Mouse (Mus musculus) heart, postnatal 4 days (tissue): ENCODE data around the gene Slc22a17. TPM values are rescaled to one million over a fixed set of nuclear protein-coding genes. Genes with fewer than 3 reads are reported as not detected.

Experiments used
- DNase-seq: peaks from one replicate; pipeline ENCODE4 v3.0.0; 2021
- total RNA-seq, 2 experiments: library from RNA; stranded (reverse); gene quantifications; 2 replicates each; pipeline ENCODE4 v1.2.3; 2021

Slc22a17 gene
- total RNA-seq, 2 experiments from 2014 or later, result 24.8 to 25.2 TPM

DNA sequence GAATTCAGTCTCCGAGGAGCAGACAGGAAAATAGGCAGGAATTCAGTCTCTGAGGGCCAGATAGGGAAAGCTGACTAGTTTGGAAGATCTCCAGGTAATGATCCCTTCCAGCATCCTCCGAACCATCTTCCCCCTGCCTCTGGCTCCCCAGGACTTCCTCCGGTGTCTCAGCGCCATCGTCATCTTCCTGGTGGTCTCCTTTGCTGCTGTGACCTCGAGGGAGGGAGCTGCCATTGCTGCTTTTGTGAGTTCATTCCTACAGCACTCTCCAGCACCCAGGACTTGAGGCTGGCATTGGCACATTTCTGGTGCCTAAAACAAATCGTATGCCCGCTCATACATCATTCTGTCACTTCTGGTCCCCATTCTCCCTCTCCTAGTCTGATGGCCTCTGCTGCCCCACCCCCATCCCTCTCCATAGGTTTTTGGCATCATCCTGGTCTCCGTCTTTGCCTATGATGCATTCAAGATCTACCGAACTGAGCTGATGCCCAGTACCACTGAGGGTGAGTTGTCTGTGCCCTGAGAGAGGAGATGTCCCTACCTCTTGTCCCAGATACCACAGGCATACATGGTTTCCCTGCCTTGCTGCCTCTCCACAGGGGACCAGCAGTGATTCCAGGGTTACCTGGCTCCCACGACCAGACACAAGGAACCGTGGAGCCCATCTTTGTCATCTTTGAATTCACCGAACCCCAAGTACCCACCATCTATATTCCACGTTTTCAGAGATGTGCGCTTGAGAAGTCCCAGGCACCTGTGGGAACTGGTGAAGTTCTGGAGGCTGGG lies 25.7 kb upstream of the Slc22a17 start:
- peak; percentile 74 for DNase-seq

DNA sequence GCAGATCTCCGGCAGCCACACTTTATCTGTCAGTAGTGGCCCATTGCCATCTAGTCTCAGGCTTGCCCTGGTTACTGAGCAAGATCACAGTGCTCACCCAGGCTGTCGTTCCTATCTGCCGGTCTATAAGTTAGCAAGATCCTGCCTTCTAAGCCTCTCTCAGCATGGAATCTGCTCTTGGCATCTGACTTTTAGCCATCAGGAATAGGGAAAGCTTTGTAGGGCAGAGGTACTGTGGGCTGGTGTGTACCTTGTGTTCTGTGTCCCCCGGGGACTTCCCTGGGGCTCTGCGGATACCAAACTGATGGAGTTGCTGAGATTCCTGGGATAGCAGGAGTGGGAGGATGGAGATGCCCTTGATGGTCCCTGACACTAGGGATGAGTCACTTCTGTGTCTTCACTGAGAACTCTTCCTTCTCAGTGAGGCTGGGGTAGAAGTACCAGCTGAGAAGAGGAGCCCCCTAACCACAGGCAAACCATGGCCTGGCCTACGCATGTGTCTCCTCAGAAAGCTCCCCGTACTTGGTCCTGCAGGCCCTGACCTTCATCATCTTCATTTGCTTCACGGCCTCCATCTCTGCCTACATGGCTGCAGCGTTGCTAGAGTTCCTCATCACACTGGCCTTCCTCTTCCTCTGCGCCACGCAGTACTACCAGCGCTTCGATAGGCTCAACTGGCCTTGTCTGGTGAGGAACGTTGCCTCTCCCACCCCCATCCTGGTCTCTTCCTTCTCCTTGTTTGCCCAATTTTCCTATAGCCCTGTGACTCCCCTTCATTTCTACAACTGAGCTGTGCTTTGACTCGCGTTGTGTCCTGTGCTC lies 24.6 kb upstream of the Slc22a17 start:
- peak; percentile 62 for DNase-seq

DNA sequence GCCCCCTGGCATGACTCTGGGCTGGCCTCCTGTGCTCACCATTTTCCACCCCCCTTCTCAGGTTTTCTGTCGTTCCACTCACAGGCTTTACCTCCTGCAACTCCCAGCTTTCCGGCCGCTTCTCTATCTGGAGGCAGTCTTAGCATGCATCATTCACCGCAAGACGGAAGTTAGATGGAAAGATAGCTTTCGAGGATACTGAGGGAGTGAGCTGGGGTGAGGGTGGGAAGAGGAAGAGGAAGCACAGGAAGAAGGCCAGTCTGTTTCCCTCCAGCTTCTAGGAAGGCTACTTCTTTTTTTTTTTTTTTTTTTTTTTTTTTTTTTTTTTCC lies 23.9 kb upstream of the Slc22a17 start:
- DNase-seq, result no peak

DNA sequence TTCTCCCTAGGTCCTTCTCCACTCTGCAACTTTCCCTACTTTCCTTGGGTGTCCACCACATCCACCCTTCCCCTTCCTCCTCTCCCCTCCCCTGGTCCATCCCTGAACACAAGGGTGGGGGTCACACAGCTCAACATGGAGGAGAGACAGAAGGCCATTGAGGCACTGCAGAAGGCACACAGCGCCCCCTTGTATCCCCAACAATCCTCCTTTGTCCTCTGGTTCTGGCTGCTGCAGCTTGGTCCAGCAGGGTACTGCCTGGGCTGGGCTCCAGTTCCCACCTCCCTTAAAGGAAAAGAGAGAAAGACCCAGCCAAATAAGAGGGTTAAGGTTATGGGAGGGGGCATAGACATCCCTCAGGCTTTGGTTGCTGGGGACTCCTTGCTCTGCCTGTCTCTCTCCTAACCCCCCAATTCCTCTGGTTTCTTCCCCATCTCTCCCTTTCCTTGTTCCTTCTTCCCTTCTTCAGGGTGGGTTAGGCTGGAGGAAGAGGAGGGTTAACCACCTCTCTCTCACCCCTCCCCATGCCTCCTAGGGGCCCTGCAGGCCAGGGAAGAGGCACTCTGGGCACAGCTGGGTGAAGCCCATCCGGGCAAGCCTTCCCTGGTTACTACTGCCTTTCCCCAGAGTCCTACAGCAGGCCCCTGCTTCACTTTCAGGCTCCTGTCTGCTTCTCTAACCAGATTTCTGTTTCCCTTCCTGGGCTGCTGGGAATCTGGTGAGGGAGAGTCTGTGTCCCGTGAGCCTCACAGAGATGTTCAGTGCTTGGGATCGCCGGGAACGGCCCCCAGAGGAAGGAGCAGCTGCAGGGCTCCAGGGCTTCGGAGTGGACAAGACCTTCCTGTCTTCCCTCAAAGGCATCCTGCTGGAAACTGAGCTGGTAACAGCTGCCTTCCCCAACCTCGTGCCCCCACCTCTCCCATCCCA lies 23.2 kb upstream of the Slc22a17 start, which contains the start of gene Cmtm5:
Gene Cmtm5 (plus strand): TSS at position 358 of the 927 bp plus-strand sequence.
- DNase-seq, result peak; percentile 52

DNA sequence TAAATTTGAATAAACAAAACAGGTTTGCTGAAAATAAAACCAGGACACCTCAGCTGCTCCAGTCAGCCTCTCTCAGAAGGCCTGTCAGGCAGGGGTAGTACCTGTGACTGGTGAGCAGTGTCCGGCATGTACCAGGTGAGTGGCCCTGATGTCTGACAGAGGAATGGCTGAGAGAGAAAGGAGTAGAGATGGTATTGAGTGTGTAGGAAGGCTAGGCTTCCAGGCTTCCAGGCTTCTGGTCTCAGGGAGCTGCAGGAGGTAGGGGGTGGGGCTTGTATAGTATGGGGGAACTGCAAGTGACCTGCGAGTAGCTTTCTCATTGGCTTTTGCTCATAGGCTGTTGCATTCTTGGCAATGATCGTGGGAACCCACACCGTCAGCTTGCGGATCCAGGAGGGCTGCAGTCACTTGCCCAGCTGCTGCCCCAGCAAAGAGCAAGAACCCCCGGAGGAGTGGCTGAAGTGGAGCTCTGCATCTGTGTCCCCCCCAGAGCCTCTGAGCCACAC lies 19.8 kb upstream of the Slc22a17 start, which contains the start of gene Il25:
Gene Il25 (plus strand): TSS at position 51 of the 506 bp plus-strand sequence.
- DNase-seq, result no peak

DNA sequence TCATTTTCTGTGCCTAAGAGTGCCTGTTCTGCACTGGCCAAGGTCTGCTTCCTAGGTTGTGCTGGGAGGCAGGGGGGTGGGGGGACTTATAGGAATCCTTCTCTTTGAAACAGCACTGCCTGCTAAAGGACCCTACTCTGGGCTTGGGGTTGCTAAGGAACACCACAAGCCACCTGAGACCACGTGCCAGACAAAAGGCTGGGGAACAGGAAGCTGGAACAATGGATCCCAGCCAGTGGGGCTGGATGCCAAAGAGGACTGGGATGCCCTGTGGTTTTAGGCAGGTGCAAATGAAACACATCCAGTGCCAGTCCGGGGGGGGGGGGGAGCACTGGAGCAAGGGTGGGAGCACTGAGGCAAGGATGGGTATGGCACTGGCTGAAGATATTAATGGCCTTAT lies 17.5 kb upstream of the Slc22a17 start:
- peak; percentile 59 for DNase-seq

DNA sequence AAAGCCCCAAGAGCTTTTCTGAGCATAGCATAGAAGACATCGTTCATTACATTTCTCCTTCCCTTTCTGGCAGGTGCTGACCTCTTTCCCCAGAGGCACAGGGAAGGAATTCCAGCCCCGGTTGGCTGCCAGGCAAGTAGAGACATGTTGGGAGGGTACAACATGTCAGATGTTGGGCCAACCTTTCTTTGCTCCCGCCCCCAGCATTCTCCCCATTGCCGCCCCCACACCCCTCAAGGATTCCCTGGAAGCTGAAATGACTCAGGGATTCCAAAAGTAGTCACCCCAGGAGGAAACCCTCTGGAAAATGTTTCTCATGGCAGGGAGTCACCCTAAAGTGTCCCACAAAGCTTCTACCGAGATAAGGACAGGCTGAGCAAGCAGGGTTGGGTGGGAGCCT lies 16.9 kb upstream of the Slc22a17 start:
- no peak for DNase-seq

DNA sequence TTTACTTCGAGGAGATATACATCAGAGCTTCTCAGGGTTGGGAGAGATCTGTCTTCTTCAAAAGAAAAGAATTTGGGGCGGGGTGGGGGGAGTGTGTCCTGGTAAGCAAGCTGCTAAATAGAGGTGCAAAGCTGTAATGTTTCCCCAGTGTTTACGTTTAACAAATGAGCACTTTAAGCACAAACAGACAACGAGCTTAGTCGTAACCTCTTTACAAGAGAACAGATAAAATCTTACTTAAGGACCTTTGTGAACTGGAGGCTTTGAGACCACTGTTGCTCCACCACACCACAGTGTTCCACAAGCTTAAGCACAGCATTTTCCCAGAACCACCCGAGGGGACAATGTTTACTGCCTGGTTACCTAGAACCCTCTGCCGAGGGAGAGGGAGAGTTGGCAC lies 14.4 kb upstream of the Slc22a17 start:
- no peak for DNase-seq

DNA sequence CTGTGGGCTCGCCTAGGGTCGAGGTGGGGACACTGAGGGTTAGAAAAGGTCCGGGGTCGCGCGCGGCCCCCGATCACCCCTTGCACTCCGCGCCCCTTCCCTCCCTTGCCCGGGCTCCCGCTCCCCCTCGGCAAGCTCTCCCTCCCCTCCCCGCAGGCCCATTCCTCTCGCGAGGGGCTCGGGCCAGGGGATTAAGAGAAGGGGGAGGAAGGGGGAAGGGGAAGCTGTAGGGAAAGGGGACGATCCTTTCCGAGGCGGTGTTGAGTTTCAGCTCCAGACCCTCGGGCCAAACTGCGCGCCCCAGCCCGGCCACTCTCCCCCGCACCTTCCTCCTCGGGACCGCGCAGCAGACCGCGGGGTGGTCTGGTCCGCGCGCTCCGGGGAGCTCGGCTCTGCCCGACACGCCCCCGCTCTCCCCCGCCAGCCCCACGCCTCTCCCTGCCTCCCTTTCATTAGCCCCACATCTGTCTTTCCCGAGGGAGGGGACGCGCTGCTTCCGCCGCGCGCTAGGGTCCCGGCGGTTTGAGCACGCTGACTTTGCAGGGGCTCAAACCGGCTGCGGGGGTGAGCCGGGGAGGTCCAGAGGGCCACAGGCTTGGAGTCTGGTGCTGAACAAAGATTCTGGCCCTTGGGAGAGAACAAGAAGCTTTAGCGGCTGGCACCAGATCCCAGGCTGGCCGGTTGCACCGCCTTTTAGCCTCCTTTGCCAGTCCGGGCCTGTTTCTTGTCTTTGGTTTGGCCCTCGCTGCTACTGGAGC lies 13.6 kb upstream of the Slc22a17 start:
- peak; percentile 76 for DNase-seq

DNA sequence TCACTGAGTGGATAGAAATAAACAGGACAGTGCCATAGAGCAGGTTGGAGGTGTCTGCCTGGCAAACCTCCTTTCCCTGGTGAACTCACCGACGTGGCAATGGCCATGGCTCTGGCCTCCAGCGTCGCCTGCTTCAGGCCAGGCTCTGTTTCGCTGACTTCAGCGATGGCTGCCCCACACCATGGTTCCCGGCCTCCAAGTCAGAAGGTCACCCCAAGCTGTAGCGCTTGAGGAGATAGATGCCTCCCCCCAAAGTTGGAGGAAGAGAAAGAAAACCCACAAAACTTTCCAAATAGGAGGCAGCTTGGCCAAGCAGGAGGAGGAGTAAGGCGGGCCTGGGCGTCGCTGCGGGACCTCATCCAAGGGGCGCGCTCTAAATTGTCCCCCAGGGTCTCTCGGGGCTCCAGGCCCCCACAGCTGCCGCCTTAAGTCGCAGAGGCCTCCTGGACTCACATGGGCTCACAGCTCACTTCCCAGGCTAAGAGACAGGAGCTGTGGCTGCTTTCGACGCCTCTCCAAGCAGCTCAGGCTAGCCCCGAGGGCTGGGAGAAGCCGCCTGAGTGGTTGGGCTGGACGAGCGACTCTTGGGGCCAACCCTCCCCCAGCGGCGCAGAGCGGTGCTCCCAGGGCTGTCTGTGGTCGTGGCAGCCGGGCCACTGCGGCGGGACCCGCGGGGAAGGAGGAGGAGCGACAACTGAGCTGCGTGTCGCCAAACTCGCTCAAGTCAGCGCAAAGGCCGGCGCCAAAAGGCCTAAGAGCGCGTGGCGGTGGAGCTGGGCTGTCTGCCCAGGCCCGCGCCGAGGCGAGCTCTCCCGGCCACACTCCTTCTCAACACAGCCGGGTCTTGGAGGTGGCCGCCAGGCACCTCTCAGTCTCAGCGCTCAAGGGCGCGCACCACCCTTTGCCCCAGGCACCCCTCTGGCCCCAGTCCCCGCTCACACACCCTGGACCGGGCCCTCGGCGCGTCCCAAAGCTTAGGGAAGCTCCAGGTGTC lies 12.7 kb upstream of the Slc22a17 start, which contains the start of gene Efs:
Gene Efs (minus strand): TSS at position 778 of the 994 bp plus-strand sequence.
- DNase-seq, result peak; percentile 77

DNA sequence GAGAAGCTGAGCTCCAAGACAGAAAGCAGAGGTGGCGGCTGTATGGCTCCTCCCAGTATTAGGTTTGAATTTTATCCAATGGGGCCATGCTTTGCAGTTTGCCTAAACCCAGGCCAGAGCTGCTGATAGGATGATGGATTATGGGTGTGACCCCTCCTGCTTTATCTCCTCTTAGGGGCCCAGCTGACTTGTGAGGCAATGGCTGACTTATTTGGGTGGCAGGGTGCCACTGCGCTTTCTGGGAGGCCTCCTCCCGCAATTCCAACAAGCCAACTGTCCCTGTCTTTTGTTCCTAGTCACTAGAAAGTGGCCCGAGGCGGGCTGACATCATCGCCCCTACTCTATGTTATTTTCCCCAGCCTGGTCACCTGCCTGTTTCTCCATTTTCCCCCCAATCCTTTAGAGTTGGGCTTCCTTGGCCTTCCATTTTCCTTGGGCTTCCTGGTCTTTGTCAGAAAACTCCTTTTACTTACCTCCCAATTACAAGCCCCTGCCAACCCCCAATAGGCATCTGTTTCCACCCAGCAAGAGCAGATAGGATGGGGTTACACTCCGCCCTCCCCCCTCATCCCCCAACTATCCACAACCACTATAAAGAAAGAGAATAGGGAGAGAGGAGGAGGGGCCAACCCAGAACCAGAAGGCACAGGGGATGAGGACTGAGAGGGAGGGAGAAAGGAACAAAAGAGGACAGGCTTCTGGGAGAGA lies 11.9 kb upstream of the Slc22a17 start:
- DNase-seq, result peak; percentile 72

DNA sequence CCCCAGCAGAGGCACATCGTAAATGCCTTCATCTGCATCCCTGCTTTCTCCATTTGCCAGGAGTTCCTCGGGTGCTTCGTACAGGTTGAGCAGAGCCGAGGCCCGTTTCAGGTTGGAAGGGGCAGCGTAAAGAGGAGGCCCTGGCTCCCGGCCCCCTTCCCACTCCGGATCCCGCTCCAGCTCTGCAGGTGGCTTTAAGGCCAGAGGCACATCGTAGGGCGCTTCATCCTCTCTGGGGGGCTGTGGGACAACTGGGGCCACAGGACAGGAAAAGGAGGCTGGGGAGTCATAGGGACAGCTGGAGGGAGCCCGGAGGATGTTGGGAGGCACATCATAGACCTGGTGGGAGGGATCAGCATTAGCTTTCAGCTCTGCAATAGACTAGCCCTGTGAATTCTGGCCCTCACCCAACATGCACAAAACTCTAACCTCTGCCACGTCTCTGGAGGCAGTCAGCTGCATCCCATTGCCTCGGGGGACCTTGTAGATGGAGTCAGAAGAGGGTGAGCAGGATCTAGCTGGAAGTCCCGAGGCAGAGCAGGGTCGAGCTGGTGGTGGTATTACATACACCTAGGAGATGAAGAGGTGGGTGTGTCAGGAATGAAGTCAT lies 7.2 kb upstream of the Slc22a17 start:
- DNase-seq, result no peak

DNA sequence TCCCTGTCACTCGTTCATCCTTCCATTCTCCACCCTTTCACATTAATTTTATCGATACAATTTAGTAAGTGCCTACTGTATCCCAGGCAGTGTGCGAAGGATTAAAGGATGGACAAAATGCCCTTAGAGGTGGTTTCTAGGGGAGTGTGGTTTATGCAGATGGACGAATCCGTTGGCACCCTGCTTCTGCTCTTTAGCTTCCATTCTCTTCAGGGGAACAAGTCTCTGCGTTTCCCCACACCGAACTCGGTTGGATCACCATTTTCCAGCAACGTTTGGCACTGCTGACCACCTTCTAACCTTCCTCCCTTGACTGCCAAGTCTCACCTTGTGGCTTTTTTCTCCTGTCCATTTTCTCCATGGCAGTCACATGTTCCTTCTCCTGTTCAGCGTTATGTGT lies 411 bp upstream of the Slc22a17 start:
- no peak for DNase-seq

DNA sequence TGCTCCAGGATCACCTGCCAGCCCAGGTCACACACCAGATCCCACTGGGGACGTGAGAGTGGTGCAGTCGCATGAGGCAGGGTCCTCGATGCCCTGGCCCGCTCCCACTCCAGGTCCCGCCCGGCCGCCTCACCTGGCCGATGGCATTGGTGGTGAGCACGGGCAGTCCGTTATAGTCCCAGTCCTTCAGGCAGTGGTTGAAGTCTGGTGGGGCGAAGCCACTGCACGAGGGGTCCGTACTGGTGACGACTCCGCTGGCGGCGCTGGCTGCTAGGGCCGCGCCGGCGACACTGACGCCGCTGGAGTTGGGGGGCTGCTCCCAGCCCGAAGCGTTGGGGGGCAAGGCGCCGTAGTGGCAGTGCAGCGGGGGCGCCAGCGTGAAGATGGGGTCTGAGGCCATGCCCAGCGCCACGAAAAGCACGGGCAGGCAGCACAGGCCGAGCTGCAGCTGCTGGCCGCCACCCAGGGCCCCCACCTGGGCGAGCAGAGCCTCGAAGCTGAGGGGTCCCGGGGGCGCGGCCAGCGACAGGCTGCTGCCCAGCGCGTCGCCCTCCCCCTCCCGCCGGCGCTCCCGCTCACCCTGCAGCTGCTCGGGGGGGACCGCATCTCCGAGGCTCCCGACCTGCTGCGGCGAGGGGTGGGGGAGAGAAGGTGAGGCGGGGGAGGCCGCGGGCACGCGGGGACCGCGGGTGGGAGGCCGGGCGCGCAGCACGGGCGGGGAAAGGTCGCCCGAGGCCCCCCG lies 652 bp downstream of the Slc22a17 start:
- DNase-seq, result no peak

DNA sequence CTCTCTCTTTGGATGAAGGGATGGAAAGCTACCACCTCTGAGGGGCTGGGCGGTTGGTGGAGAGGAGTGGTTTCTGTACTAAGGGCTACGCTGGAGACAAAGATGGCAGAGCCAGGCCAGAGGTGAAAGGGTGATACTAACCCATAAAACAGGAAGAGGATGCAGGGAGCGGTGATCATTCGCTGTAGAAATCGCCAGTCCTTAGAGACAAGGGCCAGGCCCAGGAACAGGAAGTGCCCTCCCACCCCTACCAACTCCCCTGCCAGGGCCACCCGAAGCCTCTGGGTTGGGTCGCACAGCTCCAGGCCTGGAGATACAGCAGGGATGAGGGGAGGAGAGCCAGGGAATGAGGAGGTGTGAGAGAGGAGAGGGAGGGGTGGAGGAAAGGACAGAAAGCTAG lies 4.2 kb downstream of the Slc22a17 start:
- DNase-seq, result no peak

DNA sequence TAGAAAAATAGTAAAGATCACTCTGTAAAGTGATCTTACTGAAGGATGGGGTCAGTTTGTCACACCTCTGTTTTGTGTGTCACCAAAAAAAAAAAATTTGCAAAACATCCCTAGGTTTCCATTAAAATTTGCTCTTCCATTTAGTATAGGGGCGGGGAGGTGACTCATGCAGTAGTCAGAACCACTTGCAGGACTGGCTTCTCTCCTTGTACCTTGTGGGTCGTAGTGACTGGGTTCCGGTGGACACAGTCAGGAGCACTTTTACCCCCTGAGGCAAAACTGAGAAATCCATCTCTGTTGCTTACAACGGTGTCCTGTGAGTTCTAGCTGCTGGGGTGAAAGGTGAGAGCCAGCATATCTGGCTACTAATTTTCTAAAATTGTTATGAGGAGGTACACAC lies 9.3 kb downstream of the Slc22a17 start:
- no peak for DNase-seq

DNA sequence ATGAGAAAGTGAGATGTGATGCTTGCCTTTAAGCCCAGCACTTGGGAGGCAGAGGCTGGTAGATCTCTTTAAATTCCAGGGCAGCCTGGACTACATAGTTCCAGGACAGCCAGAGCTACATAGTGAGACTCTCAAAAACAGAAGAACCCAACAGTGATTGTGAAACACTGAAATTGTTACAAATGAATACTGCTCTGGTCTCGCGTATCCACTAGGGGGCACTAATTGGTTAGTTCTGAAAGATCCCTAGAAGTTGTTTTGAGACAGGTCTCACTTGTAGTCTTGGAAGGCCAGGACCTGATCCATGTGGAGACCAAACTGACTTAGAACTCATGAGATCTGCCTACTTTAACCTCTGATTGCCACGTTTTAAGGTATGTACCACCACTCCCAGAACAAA lies 12.5 kb downstream of the Slc22a17 start:
- DNase-seq, result peak; percentile 78

DNA sequence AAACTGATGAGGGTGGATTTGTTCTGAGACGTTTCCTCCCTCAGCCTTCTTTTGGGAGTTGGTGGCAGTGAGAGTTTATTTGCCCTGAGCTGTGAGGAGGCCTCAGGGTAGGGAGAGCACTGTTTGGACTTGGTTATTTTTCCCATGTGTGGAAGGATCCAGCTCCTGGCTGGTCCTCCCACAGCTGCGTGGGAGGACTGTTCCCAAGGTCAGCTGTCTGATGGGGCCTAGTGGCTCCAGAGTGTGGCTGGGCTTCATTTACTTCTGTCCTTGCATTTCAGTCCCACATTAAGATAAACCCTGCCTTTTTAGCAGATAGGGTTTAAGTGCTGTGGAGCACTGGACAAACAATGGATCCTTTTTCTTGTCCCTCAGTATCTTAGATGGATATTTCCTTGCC lies 15.5 kb downstream of the Slc22a17 start:
- no peak for DNase-seq
